Mouse (Mus musculus) hindbrain, embryonic 15.5 days (tissue): ENCODE data around the gene Dio3. TPM values are rescaled to one million over a fixed set of nuclear protein-coding genes. Genes with fewer than 3 reads are reported as not detected.
A peak's percentile ranks its signal among the peaks of the same experiment; 100 is the strongest.

ENCODE experiments used
- ATAC-seq: fragments of 200-750 bp; cut with Nextera tagmentation; 2 replicates; pipeline ENCODE4 v1.8.0; 2017; ENCODE audit warnings: low read depth, moderate number of reproducible peaks, moderate TSS enrichment; ENCODE audit not compliant: low FRiP score
- H3K27ac ChIP-seq: fragments of 300-500 bp; sonication (generic); replicated peaks from 2 replicates; pipeline ENCODE4 v1.5.1; 2015; ENCODE audit warnings: mild to moderate bottlenecking, inconsistent platforms
- H3K27me3 ChIP-seq: fragments of 300-500 bp; sonication (generic); 2 replicates; pipeline ENCODE4 v1.6.1; 2015; ENCODE audit warnings: control low read depth, inconsistent platforms
- H3K36me3 ChIP-seq: fragments of 300-500 bp; sonication (generic); 2 replicates; pipeline ENCODE4 v1.6.1; 2015; ENCODE audit warnings: control low read depth, inconsistent platforms
- H3K4me1 ChIP-seq: fragments of 300-500 bp; sonication (generic); replicated peaks from 2 replicates; pipeline ENCODE4 v1.6.1; 2015; ENCODE audit warnings: control low read depth, inconsistent platforms
- H3K4me2 ChIP-seq: fragments of 300-500 bp; sonication (generic); 2 replicates; pipeline ENCODE4 v1.6.1; 2015; ENCODE audit warnings: moderate library complexity, mild to moderate bottlenecking, inconsistent platforms
- H3K4me3 ChIP-seq: fragments of 300-500 bp; sonication (generic); 2 replicates; pipeline ENCODE4 v1.5.1; 2015; ENCODE audit warnings: mild to moderate bottlenecking, inconsistent platforms
- H3K9ac ChIP-seq: fragments of 300-500 bp; sonication (generic); 2 replicates; pipeline ENCODE4 v1.6.1; 2015; ENCODE audit warnings: inconsistent platforms
- H3K9me3 ChIP-seq: fragments of 300-500 bp; sonication (generic); 2 replicates; pipeline ENCODE4 v1.6.1; 2016; ENCODE audit warnings: control low read depth, inconsistent platforms
- WGBS: fragments of 180-500 bp; shearing (Covaris S2); methylation state at CpG from one replicate; pipeline ENCODE4 v1.1.7; 2015; 5-methylcytosine and 5-hydroxymethylcytosine counted together
- polyA plus RNA-seq: library from polyadenylated mRNA; unstranded; fragments of >200 nt; fragmentation: Nextera tagmentation; extraction: Ambion mirVana; gene quantifications from 2 replicates; pipeline ENCODE4 v1.2.1, GENCODE M21; 2015

Dio3 gene
- polyA plus RNA-seq, 1 experiment from 2014 or later, result 3.3 TPM

DNA sequence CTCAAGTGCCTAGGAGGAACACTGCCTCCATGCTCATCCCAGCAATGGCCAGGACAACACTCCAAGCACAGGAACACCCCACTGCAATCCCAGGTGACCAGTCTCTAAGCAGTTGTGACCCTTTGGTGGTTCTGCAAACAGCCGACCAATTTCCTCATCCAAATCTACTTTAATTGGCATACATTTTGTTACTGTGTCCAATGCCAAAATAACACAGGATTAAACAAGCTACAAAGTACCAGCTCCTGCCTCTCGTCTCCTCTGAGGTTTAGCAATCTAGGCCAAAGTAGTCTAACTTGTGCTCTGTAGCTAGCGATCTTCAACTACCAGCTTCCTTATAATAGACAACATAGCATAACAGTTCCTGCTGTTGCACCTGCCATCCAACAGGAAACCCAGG, 10.6 kb upstream of the Dio3 start:
- Histone ChIP-seq H3K4me2 (no peak overlapping the region), H3K9me3 (no peaks in the 10 kb centered on the region), H3K27ac (no peak overlapping the region), H3K9ac (no peak overlapping the region), H3K36me3 (no peaks in the 10 kb centered on the region), H3K4me1 (no peaks in the 10 kb centered on the region), H3K27me3 (no peaks in the 10 kb centered on the region), H3K4me3 (no peak overlapping the region)
- ATAC-seq, result no peak
- 83% methylated on average over 3 of the region's 3 CpGs for WGBS

- WGBS, result 70% methylated on average over 4 of the region's 4 CpGs
- H3K36me3 ChIP-seq, result no peaks in the 10 kb centered on the region
- no peaks in the 10 kb centered on the region for H3K4me1 ChIP-seq
Observed at GRCm38 (mm10) chr12:110269686-110270085, 9.2 kb upstream of the Dio3 start.

DNA sequence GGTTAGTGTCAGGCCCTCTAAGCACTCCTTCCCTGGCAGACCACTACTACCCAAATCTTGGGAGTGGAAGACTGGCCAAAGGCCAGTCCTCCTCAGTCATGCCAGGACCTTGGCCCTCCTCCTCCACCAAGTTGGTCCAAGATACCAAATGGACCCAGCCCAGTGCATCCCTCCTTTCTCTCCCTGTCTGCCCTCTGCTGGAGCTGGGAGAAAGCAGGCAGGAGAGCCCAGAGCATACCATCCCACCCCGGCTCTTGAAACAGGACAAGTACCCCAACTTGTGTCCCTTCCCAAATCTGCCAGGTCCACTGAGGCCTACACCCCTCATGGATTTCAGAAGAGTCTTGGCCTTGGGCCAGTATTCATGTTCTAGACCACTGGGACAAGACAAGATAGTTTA, 2.8 kb upstream of the Dio3 start:
- H3K9ac ChIP-seq, result no peak overlapping the region
- ATAC-seq, result no peak
- peaks cover 22% of the 10 kb centered on the region for H3K4me1 ChIP-seq
- no peak overlapping the region for H3K4me2 ChIP-seq
- H3K27ac ChIP-seq, result no peak overlapping the region
- H3K9me3 ChIP-seq, result no peaks in the 10 kb centered on the region
- H3K36me3 ChIP-seq, result no peaks in the 10 kb centered on the region
- H3K4me3 ChIP-seq, result no peak overlapping the region
- 48% methylated on average over 1 of the region's 1 CpGs for WGBS
- H3K27me3 ChIP-seq, result peaks cover 70% of the 10 kb centered on the region

More at GRCm38 (mm10) chr12:110269686-110270085, 9.2 kb upstream of the Dio3 start:
- Histone ChIP-seq H3K27me3 (peaks cover 7% of the 10 kb centered on the region), H3K9ac (no peak overlapping the region), H3K9me3 (no peaks in the 10 kb centered on the region), H3K4me3 (no peak overlapping the region), H3K27ac (no peak overlapping the region), H3K4me2 (no peak overlapping the region)
- no peak for ATAC-seq

GRCm38 (mm10) chr12:110277259-110277964, 1.5 kb upstream of the Dio3 start:
- Histone ChIP-seq H3K9me3 (no peaks in the 10 kb centered on the region), H3K27me3 (peaks cover 82% of the 10 kb centered on the region), H3K4me1 (peaks cover 32% of the 10 kb centered on the region), H3K9ac (no peak overlapping the region), H3K4me3 (peak overlapping the region; percentile 53), H3K36me3 (no peaks in the 10 kb centered on the region), H3K27ac (no peak overlapping the region), H3K4me2 (peak overlapping the region; percentile 85)
- no peak for ATAC-seq
- 2% methylated on average over 33 of the region's 33 CpGs for WGBS

GRCm38 (mm10) chr12:110277965-110278307, 932 bp upstream of the Dio3 start:
- ATAC-seq, result no peak
- H3K4me1 ChIP-seq, result peaks cover 33% of the 10 kb centered on the region
- WGBS, result under 1% methylated on average over 44 of the region's 58 CpGs
- H3K36me3 ChIP-seq, result no peaks in the 10 kb centered on the region
- H3K9ac ChIP-seq, result no peak overlapping the region
- H3K27me3 ChIP-seq, result peaks cover 88% of the 10 kb centered on the region
- peak overlapping the region; percentile 85 for H3K4me2 ChIP-seq
- no peak overlapping the region for H3K27ac ChIP-seq
- H3K9me3 ChIP-seq, result no peaks in the 10 kb centered on the region
- peak overlapping the region; percentile 53 for H3K4me3 ChIP-seq

GRCm38 (mm10) chr12:110280373-110280772, 1.5 kb downstream of the Dio3 start:
- H3K9ac ChIP-seq, result no peak overlapping the region
- no peak overlapping the region for H3K4me2 ChIP-seq
- H3K4me1 ChIP-seq, result peaks cover 33% of the 10 kb centered on the region
- ATAC-seq, result no peak
- no peaks in the 10 kb centered on the region for H3K9me3 ChIP-seq
- H3K27ac ChIP-seq, result no peak overlapping the region
- 1% methylated on average over 22 of the region's 22 CpGs for WGBS
- H3K4me3 ChIP-seq, result no peak overlapping the region
- peaks cover 97% of the 10 kb centered on the region for H3K27me3 ChIP-seq
- no peaks in the 10 kb centered on the region for H3K36me3 ChIP-seq

GRCm38 (mm10) chr12:110283792-110284191, 4.9 kb downstream of the Dio3 start:
- H3K9me3 ChIP-seq, result no peaks in the 10 kb centered on the region
- WGBS, result 18% methylated on average over 4 of the region's 4 CpGs
- no peak overlapping the region for H3K27ac ChIP-seq
- H3K36me3 ChIP-seq, result no peaks in the 10 kb centered on the region
- ATAC-seq, result no peak
- peaks cover 17% of the 10 kb centered on the region for H3K4me1 ChIP-seq
- H3K4me3 ChIP-seq, result no peak overlapping the region
- H3K4me2 ChIP-seq, result no peak overlapping the region
- no peak overlapping the region for H3K9ac ChIP-seq
- peaks cover 69% of the 10 kb centered on the region for H3K27me3 ChIP-seq

DNA sequence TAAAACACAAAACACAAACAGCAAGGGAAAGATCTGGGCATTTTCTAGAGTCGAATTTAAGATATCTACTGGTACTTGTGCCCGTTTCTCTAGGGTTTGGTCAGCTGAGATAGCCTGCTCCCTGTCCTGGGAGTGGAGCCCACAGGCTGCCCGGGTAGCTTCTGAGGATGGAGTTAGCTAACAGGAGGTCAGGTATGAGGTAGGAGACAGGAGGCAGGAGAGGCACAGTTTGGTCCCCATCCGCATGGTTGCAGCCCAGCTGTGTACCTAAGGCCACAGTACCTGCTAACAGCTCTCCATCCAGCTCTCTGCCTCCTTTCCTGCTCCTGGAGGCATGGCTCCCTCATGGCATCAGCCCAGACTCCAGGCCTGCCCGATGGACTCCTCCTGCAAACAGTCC, 13.9 kb downstream of the Dio3 start:
- H3K9me3 ChIP-seq, result no peaks in the 10 kb centered on the region
- 87% methylated on average over 5 of the region's 5 CpGs for WGBS

DNA sequence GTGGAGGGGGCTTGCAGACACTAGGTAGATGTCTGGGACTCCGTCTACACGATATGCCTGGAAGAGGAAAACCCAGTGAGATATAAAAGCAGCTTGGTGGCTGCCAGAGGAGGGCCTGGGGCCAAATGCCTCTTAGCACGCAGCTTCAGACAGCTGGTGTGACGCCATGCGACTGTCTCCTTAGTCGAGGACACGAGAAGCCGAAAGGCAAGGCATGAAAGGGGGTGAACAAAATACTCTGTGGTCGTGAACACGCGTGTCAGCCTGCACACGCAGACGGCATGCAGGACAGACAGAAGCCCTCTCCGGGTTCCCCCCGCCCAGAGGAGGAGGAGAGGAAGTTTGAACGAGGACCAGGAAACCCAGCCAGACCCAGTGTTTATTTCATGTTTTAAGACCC, 16.0 kb downstream of the Dio3 start:
- no peak overlapping the region for H3K27ac ChIP-seq
- no peak overlapping the region for H3K4me3 ChIP-seq
- no peaks in the 10 kb centered on the region for H3K9me3 ChIP-seq
- H3K4me2 ChIP-seq, result no peak overlapping the region
- 69% methylated on average over 16 of the region's 16 CpGs for WGBS
- no peaks in the 10 kb centered on the region for H3K4me1 ChIP-seq
- no peaks in the 10 kb centered on the region for H3K27me3 ChIP-seq
- H3K36me3 ChIP-seq, result no peaks in the 10 kb centered on the region
- no peak overlapping the region for H3K9ac ChIP-seq
- ATAC-seq, result no peak

More for the DNA sequence above, 13.9 kb downstream of the Dio3 start:
- no peak overlapping the region for H3K27ac ChIP-seq
- H3K9ac ChIP-seq, result no peak overlapping the region
- no peak overlapping the region for H3K4me2 ChIP-seq
- no peak overlapping the region for H3K4me3 ChIP-seq
- ATAC-seq, result no peak
- no peaks in the 10 kb centered on the region for H3K4me1 ChIP-seq
- no peaks in the 10 kb centered on the region for H3K36me3 ChIP-seq
- H3K27me3 ChIP-seq, result no peaks in the 10 kb centered on the region

DNA sequence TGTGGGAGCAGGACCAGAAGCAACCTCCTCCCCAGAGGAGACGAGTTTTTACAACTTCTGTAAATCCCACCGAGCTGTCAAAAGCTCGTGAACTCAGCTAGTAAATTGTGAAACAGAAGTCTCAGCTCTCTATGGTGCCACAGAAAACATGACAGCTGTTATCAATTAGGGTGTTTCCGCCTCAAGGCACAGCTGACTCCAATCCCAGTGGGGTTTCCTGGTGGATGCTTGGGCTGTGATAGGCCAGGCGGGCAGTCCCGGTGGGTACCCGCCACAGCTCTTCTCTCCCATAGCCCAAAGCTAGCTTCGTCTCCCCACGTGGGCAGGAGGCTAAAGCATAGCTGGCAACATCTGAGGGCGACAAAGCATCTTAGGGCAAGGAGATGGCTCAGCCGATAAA, 19.8 kb downstream of the Dio3 start:
- Histone ChIP-seq H3K4me3 (no peak overlapping the region), H3K27ac (no peak overlapping the region), H3K4me2 (no peak overlapping the region), H3K36me3 (no peaks in the 10 kb centered on the region), H3K9me3 (no peaks in the 10 kb centered on the region), H3K9ac (no peak overlapping the region), H3K4me1 (no peaks in the 10 kb centered on the region), H3K27me3 (no peaks in the 10 kb centered on the region)
- ATAC-seq, result no peak
- 38% methylated on average over 11 of the region's 11 CpGs for WGBS

DNA sequence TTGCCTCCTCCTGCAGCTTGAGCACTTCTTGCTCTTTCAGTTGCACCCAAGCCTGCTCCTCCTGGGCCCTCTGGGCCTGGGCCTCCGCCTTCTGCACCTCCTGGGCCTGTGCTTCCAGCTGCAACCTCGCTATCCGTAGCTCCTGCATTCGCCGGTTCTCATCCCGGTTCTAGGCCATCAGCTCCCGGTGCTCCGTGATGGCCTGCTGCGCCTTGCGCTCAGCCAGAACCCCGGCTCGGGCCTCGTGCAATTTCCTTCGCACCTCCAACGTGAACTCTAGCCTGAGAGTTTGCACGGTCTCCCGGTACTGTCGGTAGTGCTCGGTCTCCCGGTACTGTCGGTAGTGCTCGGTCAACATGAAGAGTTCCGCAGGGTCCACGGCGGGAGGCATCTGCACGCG, 40.8 kb downstream of the Dio3 start:
- no peak overlapping the region for H3K27ac ChIP-seq
- H3K9me3 ChIP-seq, result no peaks in the 10 kb centered on the region
- no peak overlapping the region for H3K4me3 ChIP-seq
- no peaks in the 10 kb centered on the region for H3K36me3 ChIP-seq
- no peaks in the 10 kb centered on the region for H3K27me3 ChIP-seq
- H3K9ac ChIP-seq, result no peak overlapping the region
- H3K4me1 ChIP-seq, result no peaks in the 10 kb centered on the region
- 94% methylated on average over 27 of the region's 27 CpGs for WGBS
- ATAC-seq, result no peak
- H3K4me2 ChIP-seq, result no peak overlapping the region
